Mouse (Mus musculus) neural tube, embryonic 15.5 days (tissue): ENCODE measurements at regions not wholly inside any gene's neighbourhood (a gene's known extent, or its start where the extent isn't known, plus 50 kb on each side); places are given as distances from the start of the nearest gene placed in this dataset.

Experiments used
- ATAC-seq: fragments of 200-750 bp; cut with Nextera tagmentation; 2 replicates; pipeline ENCODE4 v1.8.0; 2017; ENCODE audit warnings: mild to moderate bottlenecking, moderate TSS enrichment, moderate library complexity; ENCODE audit not compliant: low FRiP score
- H3K27ac ChIP-seq: fragments of 300-500 bp; sonication (generic); replicated peaks from 2 replicates; pipeline ENCODE4 v1.5.1; 2015; ENCODE audit warnings: mild to moderate bottlenecking, inconsistent platforms
- H3K27me3 ChIP-seq: fragments of 300-500 bp; sonication (generic); replicated peaks from 2 replicates; pipeline ENCODE4 v1.6.1; 2015; ENCODE audit warnings: inconsistent platforms
- H3K36me3 ChIP-seq: fragments of 300-500 bp; sonication (generic); 2 replicates; pipeline ENCODE4 v1.6.1; 2015; ENCODE audit warnings: inconsistent platforms
- H3K4me1 ChIP-seq: fragments of 300-500 bp; sonication (generic); 2 replicates; pipeline ENCODE4 v1.6.1; 2015; ENCODE audit warnings: inconsistent platforms
- H3K4me2 ChIP-seq: fragments of 300-500 bp; sonication (generic); 2 replicates; pipeline ENCODE4 v1.6.1; 2015; ENCODE audit warnings: inconsistent platforms, mild to moderate bottlenecking, moderate library complexity
- H3K4me3 ChIP-seq: fragments of 300-500 bp; sonication (generic); replicated peaks from 2 replicates; pipeline ENCODE4 v1.5.1; 2015; ENCODE audit warnings: mild to moderate bottlenecking, inconsistent platforms
- H3K9ac ChIP-seq: fragments of 300-500 bp; sonication (generic); replicated peaks from 2 replicates; pipeline ENCODE4 v1.6.1; 2015; ENCODE audit warnings: mild to moderate bottlenecking, inconsistent platforms
- H3K9me3 ChIP-seq: fragments of 300-500 bp; sonication (generic); replicated peaks from 2 replicates; pipeline ENCODE4 v1.6.1; 2016; ENCODE audit warnings: inconsistent platforms
- WGBS: fragments of 180-500 bp; shearing (Covaris S2); methylation state at CpG from one replicate; pipeline ENCODE4 v1.1.7; 2015; ENCODE audit warnings: mixed read lengths; 5-methylcytosine and 5-hydroxymethylcytosine counted together

DNA sequence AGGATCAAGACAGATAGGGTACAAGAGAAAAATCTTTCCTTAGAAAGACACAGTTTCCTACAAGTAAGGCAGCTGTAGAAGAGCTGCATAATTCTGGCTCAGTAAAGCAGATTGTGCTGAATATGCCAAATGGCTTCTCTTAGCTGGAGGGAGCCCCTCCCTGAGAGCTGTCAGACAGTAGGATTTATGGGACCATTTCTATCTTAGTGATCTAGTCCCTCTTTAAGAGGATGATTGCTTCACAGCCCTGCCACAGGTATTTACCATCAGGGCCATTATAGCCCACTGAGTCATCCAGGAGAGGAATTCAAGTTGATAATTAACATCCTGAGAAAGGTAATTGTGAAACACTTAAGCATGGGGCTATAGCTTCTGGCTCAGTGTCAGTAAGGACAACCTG is 101.5 kb upstream of the Cypt1 start:
- Histone ChIP-seq H3K27me3 (no peaks in the 10 kb centered on the region), H3K4me1 (no peaks in the 10 kb centered on the region), H3K27ac (no peak overlapping the region), H3K4me2 (no peak overlapping the region), H3K4me3 (no peak overlapping the region), H3K36me3 (no peaks in the 10 kb centered on the region), H3K9ac (no peak overlapping the region), H3K9me3 (no peaks in the 10 kb centered on the region)
- peak; percentile 57; the same call in 1 of the 2 replicates for ATAC-seq

DNA sequence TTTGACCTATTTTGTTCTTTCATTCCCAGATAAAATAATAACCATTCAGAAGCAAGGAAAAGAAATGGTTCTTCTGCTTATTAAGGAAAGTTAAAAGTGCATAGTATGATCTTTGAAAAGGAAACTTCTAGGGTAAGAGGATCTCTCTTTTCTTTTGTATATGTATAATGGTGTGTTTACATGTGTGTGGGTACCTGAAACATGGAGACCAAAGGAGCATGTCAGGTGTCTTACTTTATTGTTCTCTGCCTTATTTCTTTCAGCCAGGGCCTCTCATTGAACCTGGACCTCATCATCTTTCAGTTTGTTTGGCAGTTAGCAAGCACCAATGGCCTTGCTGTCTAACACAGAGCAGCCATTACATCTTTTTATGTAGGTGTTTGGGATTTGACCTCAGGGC is 101.0 kb upstream of the Cypt1 start:
- no peak overlapping the region for H3K27ac ChIP-seq
- no peak for ATAC-seq
- H3K4me3 ChIP-seq, result no peak overlapping the region
- H3K27me3 ChIP-seq, result no peaks in the 10 kb centered on the region
- H3K9me3 ChIP-seq, result no peaks in the 10 kb centered on the region
- H3K36me3 ChIP-seq, result no peaks in the 10 kb centered on the region
- H3K4me1 ChIP-seq, result no peaks in the 10 kb centered on the region
- no peak overlapping the region for H3K9ac ChIP-seq
- H3K4me2 ChIP-seq, result no peak overlapping the region

DNA sequence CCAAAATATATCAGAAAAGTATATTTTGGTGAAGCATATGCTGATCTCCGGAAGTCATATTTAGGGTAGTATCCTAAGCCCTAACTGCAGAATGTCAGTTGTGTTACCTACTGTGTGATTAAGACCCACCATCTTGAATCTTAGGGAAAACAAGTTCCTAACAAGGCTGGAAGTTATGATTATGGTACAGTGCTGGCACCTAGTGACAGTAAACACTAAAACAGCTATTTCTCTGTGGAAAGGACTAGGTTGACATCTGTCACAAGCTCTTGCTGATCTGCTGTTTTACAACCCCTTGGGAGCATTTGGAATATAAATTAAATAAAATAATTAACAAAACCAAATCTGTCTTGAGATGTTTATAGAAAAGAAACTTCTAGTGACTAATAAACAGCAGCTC is 84.6 kb upstream of the Cypt1 start:
- no peaks in the 10 kb centered on the region for H3K9me3 ChIP-seq
- H3K4me2 ChIP-seq, result no peak overlapping the region
- H3K4me1 ChIP-seq, result no peaks in the 10 kb centered on the region
- ATAC-seq, result peak; percentile 47; the same call in 1 of the 2 replicates
- H3K4me3 ChIP-seq, result no peak overlapping the region
- no peaks in the 10 kb centered on the region for H3K27me3 ChIP-seq
- 95% methylated on average over 1 of the region's 1 CpGs for WGBS
- no peak overlapping the region for H3K27ac ChIP-seq
- no peak overlapping the region for H3K9ac ChIP-seq
- no peaks in the 10 kb centered on the region for H3K36me3 ChIP-seq

DNA sequence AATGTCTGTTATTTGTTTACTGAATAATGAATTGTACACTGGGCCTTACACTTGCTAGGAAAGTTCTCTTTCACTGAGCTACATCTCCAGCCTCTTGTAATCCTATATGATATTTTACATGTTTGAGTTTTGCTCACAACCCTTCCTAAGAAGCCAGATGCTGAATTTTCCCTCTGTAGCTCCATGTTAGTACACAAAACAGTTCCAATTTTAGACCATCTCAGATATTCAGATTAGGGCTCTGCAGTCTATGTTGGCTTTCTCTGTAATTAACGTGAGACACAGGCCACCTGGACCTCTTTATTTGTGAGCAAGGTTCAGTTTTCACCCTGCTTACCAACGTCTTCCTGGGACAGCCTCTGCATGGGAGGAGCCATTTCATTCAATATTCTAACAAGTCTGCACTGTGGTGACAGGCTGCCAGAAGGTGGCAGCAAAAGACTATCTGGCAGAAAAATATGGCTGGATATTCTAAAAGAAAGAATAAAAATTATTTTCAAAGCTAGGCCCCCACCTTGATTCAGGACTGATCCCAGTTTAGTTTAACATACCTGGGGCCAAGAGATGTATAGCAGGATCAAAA is 72.1 kb upstream of the Cypt1 start:
- Histone ChIP-seq H3K36me3 (no peaks in the 10 kb centered on the region), H3K4me2 (peak overlapping the region; percentile 27; the same call in 1 of the 2 replicates), H3K4me3 (no peak overlapping the region), H3K27me3 (no peaks in the 10 kb centered on the region), H3K4me1 (no peaks in the 10 kb centered on the region), H3K27ac (no peak overlapping the region), H3K9ac (no peak overlapping the region), H3K9me3 (no peaks in the 10 kb centered on the region)
- no peak for ATAC-seq
- 8% methylated on average over 2 of the region's 2 CpGs for WGBS
